8 mouse cellular contexts compared by ENCODE assay signal in the genomic region with DNA sequence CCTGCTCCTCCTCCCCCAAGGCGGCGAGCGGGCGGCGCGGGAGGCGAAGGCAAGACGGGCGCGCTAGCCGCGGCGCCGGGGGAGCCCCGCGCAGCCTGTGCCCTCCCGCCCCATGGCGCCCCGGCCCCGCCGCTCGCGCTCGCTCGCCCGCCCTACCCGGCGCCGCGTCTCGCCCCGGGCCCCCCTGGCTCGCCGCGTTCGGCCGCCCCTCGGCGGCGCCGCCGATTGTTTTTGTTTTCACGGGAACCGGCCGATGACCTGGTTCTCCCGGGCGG. TPM values are rescaled to one million over a fixed set of nuclear protein-coding genes. Genes with fewer than 3 reads are reported as not detected.
DNase-seq lines count a peak whose midpoint lies in the region; ATAC-seq lines count a peak whose summit lies in the region.

No protein-coding gene starts in this region.

- no peaks in the 10 kb centered on the region for H3K9me3 ChIP-seq in lung, embryonic 15.5 days
- no peaks in the 10 kb centered on the region for H3K9me3 ChIP-seq in embryonic facial prominence, embryonic 14.5 days (ENCODE audit: control insufficient read depth, low read length)
- no peaks in the 10 kb centered on the region for H3K9me3 ChIP-seq in intestine, embryonic 16.5 days (ENCODE audit: control insufficient read depth, low read length)
- no peaks in the 10 kb centered on the region for H3K9me3 ChIP-seq in neural tube, embryonic 14.5 days (ENCODE audit: control insufficient read depth, low read length)

- intact Hi-C loops in left cerebral cortex, postnatal 14 days (cut with DNase I), result loop anchor here (1.0 kb wide), 1 partner anchor 54 kb away; no protein-coding TSS in a partner anchor

- H3K4me1 ChIP-seq in lung, embryonic 15.5 days, result peaks cover 21% of the 10 kb centered on the region
- peaks cover 28% of the 10 kb centered on the region for H3K4me1 ChIP-seq in embryonic facial prominence, embryonic 14.5 days (ENCODE audit: control insufficient read depth, insufficient read depth, low read length)
- H3K4me1 ChIP-seq in intestine, embryonic 16.5 days (ENCODE audit: control insufficient read depth, insufficient read depth, low read length), result peaks cover 18% of the 10 kb centered on the region
- H3K4me1 ChIP-seq in neural tube, embryonic 14.5 days (ENCODE audit: control insufficient read depth, insufficient read depth, low read length), result peaks cover 23% of the 10 kb centered on the region

- ATAC-seq in lung, embryonic 15.5 days (ENCODE audit: borderline replicate concordance, extremely low read depth, low FRiP score, low TSS enrichment), result peak; percentile 44
- peak; percentile 38 for ATAC-seq in embryonic facial prominence, embryonic 14.5 days (ENCODE audit: low read depth)
- peak; percentile 50 for ATAC-seq in intestine, embryonic 16.5 days
- peak; percentile 52 for ATAC-seq in neural tube, embryonic 14.5 days (ENCODE audit: low read depth)
- no peak for ATAC-seq in monocyte, adult 5-6 weeks (replicated peaks; ENCODE audit: insufficient number of reproducible peaks, low FRiP score, low TSS enrichment, poor library complexity, severe bottlenecking)

- WGBS in lung, embryonic 15.5 days, result 0% methylated on average over 25 of the region's 47 CpGs
- WGBS in embryonic facial prominence, embryonic 14.5 days, result 0% methylated on average over 2 of the region's 47 CpGs
- WGBS in intestine, embryonic 16.5 days, result under 1% methylated on average over 31 of the region's 47 CpGs
- under 1% methylated on average over 16 of the region's 47 CpGs for WGBS in neural tube, embryonic 14.5 days

- H3K9ac ChIP-seq in lung, embryonic 15.5 days, result peak overlapping the region; percentile 88
- peak overlapping the region; percentile 94 for H3K9ac ChIP-seq in embryonic facial prominence, embryonic 14.5 days (ENCODE audit: low read depth, low read length)
- peak overlapping the region; percentile 96 for H3K9ac ChIP-seq in intestine, embryonic 16.5 days (ENCODE audit: low read depth, low read length)
- H3K9ac ChIP-seq in neural tube, embryonic 14.5 days (replicated peaks; ENCODE audit: low read depth, low read length), result peak overlapping the region; percentile 88

- peak overlapping the region; percentile 73 for H3K4me2 ChIP-seq in lung, embryonic 15.5 days
- H3K4me2 ChIP-seq in embryonic facial prominence, embryonic 14.5 days (ENCODE audit: low read depth, low read length), result peak overlapping the region; percentile 65
- H3K4me2 ChIP-seq in intestine, embryonic 16.5 days (ENCODE audit: low read depth, low read length), result peak overlapping the region; percentile 86
- H3K4me2 ChIP-seq in neural tube, embryonic 14.5 days (ENCODE audit: low read depth, low read length), result peak overlapping the region; percentile 63

- peak overlapping the region; percentile 98 for H3K27ac ChIP-seq in lung, embryonic 15.5 days
- H3K27ac ChIP-seq in embryonic facial prominence, embryonic 14.5 days (replicated peaks; ENCODE audit: low read depth, low read length), result peak overlapping the region; percentile 96
- H3K27ac ChIP-seq in intestine, embryonic 16.5 days (ENCODE audit: low read length), result peak overlapping the region; percentile 96
- H3K27ac ChIP-seq in neural tube, embryonic 14.5 days (ENCODE audit: low read depth, low read length), result peak overlapping the region; percentile 96

- no peaks in the 10 kb centered on the region for H3K27me3 ChIP-seq in lung, embryonic 15.5 days
- H3K27me3 ChIP-seq in embryonic facial prominence, embryonic 14.5 days (replicated peaks; ENCODE audit: control insufficient read depth, insufficient read depth, low read length), result no peaks in the 10 kb centered on the region
- H3K27me3 ChIP-seq in intestine, embryonic 16.5 days (replicated peaks; ENCODE audit: control insufficient read depth, insufficient read depth, low read length), result no peaks in the 10 kb centered on the region
- no peaks in the 10 kb centered on the region for H3K27me3 ChIP-seq in neural tube, embryonic 14.5 days (ENCODE audit: control insufficient read depth, insufficient read depth, low read length)

- H3K4me3 ChIP-seq in lung, embryonic 15.5 days, result peak overlapping the region; percentile 90
- H3K4me3 ChIP-seq in embryonic facial prominence, embryonic 14.5 days (ENCODE audit: low read depth, low read length), result peak overlapping the region; percentile 92
- peak overlapping the region; percentile 97 for H3K4me3 ChIP-seq in intestine, embryonic 16.5 days (ENCODE audit: low read length)
- peak overlapping the region; percentile 88 for H3K4me3 ChIP-seq in neural tube, embryonic 14.5 days (ENCODE audit: low read depth, low read length)

- no peak for DNase-seq in lung, adult 18-20 months
- DNase-seq in embryonic facial prominence, embryonic 14.5 days (ENCODE audit: low spot score), result no peak
- DNase-seq in ovary, postnatal 14 days (ENCODE audit: low spot score), result no peak
- no peak for DNase-seq in left cerebral cortex, postnatal 14 days (ENCODE audit: low spot score in 2 of 2)

- H3K36me3 ChIP-seq in lung, embryonic 15.5 days, result no peaks in the 10 kb centered on the region
- no peaks in the 10 kb centered on the region for H3K36me3 ChIP-seq in embryonic facial prominence, embryonic 14.5 days (ENCODE audit: control insufficient read depth, insufficient read depth, low read length)
- no peaks in the 10 kb centered on the region for H3K36me3 ChIP-seq in intestine, embryonic 16.5 days (ENCODE audit: control insufficient read depth, insufficient read depth, low read length)
- H3K36me3 ChIP-seq in neural tube, embryonic 14.5 days (ENCODE audit: control insufficient read depth, insufficient read depth, low read length), result no peaks in the 10 kb centered on the region

RNA-seq across cellular contexts. Expression of gene Rmnd5a, which starts 0.3 kb away (rescaled TPM):
- polyA plus RNA-seq in lung, embryonic 15.5 days (2015; fragmentation: Nextera tagmentation; extraction: Ambion mirVana), result 14.1 and 15.6 TPM in 2 replicates
- 8.3 and 9.6 TPM in 2 replicates for polyA plus RNA-seq in embryonic facial prominence, embryonic 14.5 days (2014; fragmentation: Nextera tagmentation; extraction: Ambion mirVana)
- polyA plus RNA-seq in intestine, embryonic 16.5 days (2015; fragmentation: Nextera tagmentation; extraction: Ambion mirVana), result 9.3 and 10.3 TPM in 2 replicates
- polyA plus RNA-seq in neural tube, embryonic 14.5 days (2014; fragmentation: Nextera tagmentation; extraction: Ambion mirVana), result 6.7 and 8.4 TPM in 2 replicates
- total RNA-seq in monocyte, adult 5-6 weeks (2017), result 50.1 to 58.5 TPM (median 56.7 TPM) in 3 replicates
- total RNA-seq in left cerebral cortex, postnatal 14 days (2021), result 10 to 100 TPM; 85.1 to 87.0 TPM

RNA-seq across cellular contexts. Expression of gene Rnf103, which starts 53.5 kb away (rescaled TPM):
- polyA plus RNA-seq in lung, embryonic 15.5 days (2015; fragmentation: Nextera tagmentation; extraction: Ambion mirVana), result 15.7 and 15.8 TPM in 2 replicates
- 20.7 and 21.2 TPM in 2 replicates for polyA plus RNA-seq in embryonic facial prominence, embryonic 14.5 days (2014; fragmentation: Nextera tagmentation; extraction: Ambion mirVana)
- 8.5 and 18.2 TPM in 2 replicates for polyA plus RNA-seq in intestine, embryonic 16.5 days (2015; fragmentation: Nextera tagmentation; extraction: Ambion mirVana)
- 30.7 and 32.1 TPM in 2 replicates for polyA plus RNA-seq in neural tube, embryonic 14.5 days (2014; fragmentation: Nextera tagmentation; extraction: Ambion mirVana)
- total RNA-seq in monocyte, adult 5-6 weeks (2017), result 42.9 to 54.1 TPM (median 53.0 TPM) in 3 replicates
- 10 to 100 TPM; 52.2 to 53.5 TPM for total RNA-seq in left cerebral cortex, postnatal 14 days (2021)
